Mouse (Mus musculus): ENCODE data around the gene Cds2.
"Not testable (repeated sequence)": the region's sequence is repeated elsewhere in the genome, so short reads cannot be mapped to it uniquely, and the experiment has no call there.

Gene Cds2

GRCm38 (mm10) chr2:132265196-132265595 is 2.2 kb downstream of the Cds2 start:
- DNase-seq (ENCODE audit: low spot score in 2 of 2): no peak

DNA sequence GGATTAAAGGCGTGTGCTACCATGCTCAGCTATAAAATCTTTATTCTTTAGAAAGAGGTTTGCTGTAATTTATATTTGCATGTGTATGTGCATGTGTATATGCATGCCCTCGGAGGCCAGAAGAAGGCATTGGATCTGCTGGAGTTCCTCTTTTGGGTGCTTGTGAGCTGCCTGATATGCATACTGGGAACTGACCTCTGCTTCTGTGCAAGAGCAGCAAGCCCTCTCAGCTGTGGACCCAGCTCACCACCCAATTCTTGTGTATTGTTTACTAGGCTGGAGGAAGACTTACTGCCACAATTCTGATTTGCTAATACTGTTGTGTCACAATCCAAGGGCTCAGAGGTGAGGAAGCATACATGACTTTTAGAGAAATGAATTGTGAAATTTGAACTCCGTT is 3.1 kb downstream of the Cds2 start:
- no peak for DNase-seq (ENCODE audit: low spot score in 2 of 2)

- DNase-seq (ENCODE audit: low spot score in 2 of 2): no peak
Observed at GRCm38 (mm10) chr2:132269217-132269616, 6.3 kb downstream of the Cds2 start.

- no peak for DNase-seq (ENCODE audit: low spot score in 2 of 2)
Observed at GRCm38 (mm10) chr2:132270331-132270951, 7.5 kb downstream of the Cds2 start.

DNA sequence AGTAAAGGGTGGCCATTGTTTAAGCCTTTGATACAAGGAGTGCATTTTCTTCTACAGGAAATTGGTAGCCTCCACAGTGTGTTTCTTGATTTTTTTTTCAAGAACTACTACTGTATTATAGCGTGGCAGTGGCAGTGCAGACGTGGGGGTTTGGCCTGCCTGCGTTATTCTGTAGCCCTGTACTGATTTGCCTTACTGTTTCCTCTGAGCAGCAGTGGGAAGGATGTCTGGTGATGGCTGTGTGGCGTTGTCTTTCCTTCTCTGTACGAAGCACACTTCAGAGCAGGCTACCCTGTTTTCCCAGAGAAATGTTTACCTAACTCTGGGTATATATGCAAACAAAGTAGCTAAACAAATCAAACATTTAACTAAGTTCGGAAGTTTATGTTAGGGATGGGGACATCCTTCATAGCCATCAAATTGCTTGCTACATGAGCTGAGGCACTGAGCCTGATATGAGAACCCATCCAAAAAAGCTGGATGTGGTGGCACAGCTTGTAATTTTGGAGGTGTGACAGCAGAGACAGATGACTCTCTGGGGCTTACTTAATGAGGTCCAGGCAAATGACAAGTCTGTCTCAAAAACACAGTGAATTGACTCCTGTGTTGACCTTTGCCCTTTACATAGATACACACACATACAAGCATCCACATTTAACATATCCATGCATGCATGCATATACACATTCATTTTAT is 9.9 kb downstream of the Cds2 start:
- no peak for DNase-seq (ENCODE audit: low spot score in 2 of 2)

DNA sequence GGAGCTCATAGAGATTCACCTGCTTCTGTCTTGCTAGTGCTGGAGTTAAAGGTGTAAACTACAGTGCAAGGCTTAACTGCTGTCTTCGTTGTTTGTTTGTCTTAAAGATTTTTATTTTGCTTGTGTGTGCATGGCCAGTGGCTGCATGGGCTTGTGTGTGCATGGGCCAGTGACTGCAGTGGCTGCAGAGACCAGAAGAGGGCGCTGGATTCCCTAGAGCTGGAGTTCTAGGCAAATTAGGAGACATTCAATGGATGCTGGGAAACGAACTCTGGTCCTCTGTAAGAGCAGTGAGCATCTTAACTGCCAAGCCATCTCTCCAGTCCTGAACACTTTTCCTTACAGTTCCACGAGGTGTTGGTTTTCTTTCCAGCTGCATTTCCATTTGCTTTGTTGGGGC is 12.6 kb downstream of the Cds2 start:
- no peak for DNase-seq (ENCODE audit: low spot score in 2 of 2)

DNA sequence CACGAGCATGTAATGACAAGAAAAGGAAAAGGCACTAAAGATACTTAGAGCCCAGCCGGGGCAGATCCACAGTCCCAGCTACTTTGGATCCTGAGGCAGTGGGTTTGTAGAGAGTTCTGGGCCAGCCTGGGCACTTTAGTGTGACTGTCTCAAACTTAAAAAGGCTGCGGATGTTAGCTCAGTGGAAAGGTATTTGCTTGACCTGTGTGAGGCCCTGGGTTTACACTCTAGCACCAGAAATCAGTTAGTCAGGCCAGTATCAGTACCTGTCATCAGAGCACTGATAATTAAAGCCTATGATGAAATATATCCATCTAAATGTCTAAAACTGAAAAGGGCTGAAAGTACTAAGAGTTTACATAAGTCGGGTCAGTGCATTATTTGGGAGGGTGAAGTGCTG is 13.3 kb downstream of the Cds2 start:
- DNase-seq (ENCODE audit: low spot score in 2 of 2): no peak

GRCm38 (mm10) chr2:132278273-132278853 is 15.4 kb downstream of the Cds2 start:
- no peak for DNase-seq (ENCODE audit: low spot score in 2 of 2)

- DNase-seq (ENCODE audit: low spot score in 2 of 2): no peak
Observed at GRCm38 (mm10) chr2:132279336-132279882, 16.5 kb downstream of the Cds2 start.

GRCm38 (mm10) chr2:132279978-132280377 is 17.0 kb downstream of the Cds2 start:
- DNase-seq (ENCODE audit: low spot score in 2 of 2): no peak

DNA sequence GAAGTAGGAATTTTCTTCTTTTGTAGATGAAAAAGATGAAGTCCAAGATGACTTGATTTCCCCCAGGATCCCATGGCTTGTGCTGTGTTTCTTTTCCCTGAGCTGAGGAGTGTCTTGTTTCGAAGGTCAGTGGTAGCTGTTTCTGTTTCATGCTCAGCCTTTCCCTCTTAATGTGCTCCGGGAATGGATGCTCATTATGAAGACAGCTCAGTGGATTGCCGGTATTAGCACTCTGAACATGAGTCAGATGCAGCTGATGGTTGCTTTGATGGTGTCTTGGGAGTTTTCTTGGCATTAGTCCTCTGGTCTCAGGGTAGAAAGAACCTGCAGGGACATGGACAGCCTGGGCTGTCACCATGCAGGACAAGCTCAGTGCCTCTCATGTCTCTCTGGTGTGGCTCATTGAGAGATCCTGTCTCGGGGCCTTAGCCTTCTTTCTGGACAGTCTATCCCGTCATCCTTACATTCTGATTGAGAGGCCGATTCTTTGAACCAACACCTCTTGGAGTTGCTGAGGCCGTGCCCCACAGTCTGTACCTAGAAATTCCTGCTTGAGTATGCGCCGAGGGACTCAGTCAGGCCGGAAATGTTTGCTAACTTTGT is 17.7 kb downstream of the Cds2 start:
- DNase-seq (ENCODE audit: low spot score in 2 of 2): no peak

DNA sequence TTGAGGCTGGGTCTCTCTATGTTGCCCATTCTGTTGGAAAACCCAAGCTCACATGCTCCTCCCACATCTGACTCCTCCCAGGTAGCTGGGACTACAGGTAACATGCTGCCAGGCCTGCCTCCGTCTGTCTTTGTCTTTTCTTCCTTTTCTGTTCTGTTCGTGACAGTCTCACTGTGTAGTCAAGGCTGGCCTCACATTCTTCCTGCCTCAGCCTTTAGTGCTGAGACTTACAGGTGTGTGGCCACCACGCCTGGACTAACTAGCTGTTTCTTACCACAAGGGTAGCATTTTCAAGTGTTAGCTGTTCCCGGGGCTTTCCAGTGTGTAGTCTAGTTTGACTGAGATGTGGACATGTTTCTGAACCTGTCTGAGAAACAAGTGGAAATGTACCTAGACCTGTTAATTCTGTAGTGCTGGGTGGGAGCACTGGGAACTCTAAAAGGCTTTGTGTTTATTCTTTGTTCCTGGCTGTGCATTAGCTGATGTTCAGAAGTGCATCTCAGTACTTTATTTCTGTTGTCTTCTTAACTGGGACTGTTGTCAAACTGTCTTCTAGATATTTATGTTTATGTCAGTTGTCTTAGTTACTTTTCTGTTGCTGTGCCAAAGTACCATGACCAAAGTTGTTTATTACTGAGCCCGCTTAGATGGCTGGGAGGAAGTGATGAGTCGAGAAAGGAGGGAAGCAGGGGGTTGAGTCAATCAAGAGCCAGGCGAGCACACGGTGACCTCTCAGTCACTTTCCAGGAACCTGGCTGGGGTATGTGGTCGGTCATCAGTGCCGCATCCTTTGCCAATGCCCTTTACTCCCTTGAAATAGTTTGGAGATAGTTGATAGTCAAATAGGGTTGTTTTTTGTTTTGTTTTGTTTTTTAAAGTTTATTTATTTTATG is 18.9 kb downstream of the Cds2 start:
- DNase-seq (ENCODE audit: low spot score in 2 of 2): no peak

GRCm38 (mm10) chr2:132282453-132283174 is 19.7 kb downstream of the Cds2 start:
- no peak for DNase-seq (ENCODE audit: low spot score in 2 of 2)

DNA sequence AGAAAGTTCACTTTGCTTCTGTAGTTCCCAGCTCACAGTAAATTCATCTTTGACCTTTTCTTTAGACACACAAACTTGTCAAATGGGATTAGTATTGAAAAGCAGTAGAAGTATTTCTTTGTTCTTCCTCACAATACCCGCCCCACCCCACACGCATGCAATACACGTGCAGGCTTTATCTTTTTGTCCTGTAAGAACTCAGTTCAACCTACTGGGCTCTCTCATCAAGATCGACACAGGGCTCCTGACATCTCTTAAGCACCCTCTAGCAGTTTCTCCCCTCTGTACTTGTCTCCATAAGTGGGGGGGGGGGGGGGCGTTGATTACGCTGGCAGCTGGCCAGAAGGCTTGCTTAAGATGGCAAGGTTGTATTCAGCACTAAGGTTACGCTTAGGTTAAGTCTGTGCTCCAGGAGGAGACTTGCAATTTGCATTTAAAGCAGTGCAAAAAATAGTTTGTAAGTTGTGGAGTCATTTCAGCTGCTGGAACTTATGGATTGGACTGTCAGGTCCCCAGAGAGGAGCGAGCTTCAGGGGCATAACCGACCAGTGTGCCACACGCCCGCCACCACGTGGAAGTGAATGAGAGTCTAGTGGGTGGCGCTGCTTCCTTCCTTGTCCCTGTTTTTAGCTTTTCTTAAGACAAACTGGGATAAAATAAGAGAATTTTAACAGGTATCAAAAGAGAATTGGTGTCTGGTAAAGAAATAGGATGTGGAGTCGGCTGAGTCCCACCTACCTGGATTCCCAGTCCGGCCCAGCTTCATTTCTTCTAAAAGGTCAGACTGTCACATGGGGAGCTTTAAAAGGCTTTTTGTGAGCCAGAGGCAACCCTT is 20.5 kb downstream of the Cds2 start:
- DNase-seq (ENCODE audit: low spot score in 2 of 2): no peak

DNA sequence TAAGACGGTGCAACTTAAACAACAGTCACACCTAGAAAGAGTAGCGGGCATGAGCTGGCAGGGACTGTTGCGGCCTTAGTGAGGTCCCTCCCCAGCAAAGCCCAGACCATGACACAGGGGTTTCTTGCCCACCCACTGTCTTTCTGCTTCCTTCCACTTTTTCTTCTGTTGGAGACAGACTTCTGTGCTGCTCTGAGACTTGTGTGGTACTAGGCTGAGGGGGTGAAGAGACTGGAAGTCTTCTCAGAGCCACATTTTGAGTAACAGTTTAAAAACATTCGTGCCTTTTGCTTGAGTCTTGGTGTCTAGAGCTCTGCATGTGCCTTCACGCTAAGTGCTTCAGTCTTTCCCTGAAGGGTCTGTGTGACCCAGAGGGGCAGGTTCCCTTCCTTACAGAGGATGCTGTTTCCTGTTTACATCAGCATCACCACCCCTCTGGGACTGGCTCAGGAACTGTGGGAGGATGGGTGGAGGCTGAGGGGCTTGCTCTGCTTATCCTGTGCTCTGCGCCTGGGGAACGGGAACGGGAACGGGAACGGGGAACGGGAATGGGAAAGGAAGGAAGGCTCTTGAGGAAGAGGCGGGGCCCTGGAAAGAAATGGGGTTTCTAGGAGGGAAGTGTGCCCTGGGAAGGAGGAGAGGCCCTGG is 21.7 kb downstream of the Cds2 start:
- no peak for DNase-seq (ENCODE audit: low spot score in 2 of 2)

GRCm38 (mm10) chr2:132285722-132286121 is 22.8 kb downstream of the Cds2 start:
- not testable (repeated sequence) for DNase-seq (ENCODE audit: low spot score in 2 of 2)

GRCm38 (mm10) chr2:132286376-132287076 is 23.6 kb downstream of the Cds2 start:
- no peak for DNase-seq (ENCODE audit: low spot score in 2 of 2)

DNA sequence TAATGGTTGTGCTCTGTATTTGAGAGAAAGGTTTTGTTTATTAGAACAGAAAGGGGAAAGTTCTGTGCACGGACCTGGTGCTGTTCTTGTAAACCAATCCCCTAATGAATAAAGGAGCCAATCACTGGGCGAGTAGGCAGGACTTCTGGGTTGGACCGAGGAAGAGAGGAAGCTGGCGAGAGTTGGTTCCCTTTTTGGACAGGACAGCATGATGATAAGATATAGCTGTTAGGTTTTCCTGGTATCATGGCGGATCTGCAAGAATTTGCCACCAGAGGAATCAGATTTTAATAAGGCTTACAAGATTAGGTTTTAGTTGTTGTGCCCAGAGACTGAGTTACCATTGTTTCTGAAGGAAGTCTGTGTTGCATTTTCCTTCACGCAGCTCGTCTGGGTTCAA is 26.3 kb downstream of the Cds2 start:
- not testable (repeated sequence) for DNase-seq (ENCODE audit: low spot score in 2 of 2)

DNA sequence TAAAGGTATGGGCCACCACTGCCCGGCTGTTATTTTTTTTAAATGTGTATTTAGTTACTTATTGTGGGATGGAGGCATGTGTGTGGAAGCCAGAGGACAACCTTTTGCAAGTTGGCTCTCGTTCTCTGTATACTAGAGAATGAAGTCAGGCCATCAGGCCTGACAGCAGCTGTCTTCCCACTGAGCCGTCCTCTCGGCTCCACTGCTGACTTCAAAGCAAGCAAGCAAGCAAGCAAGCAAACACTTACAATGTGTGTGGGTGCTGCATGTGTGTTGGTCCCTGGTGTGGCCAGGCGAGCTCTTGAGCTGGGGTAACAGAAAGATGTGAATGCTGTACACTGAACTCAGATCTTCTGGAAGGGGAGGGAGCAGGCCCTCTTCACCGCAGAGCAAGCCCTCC is 27.9 kb downstream of the Cds2 start:
- no peak for DNase-seq (ENCODE audit: low spot score in 2 of 2)

Measured in spleen, postnatal 14 days (tissue).